Mouse (Mus musculus) inflammation-experienced regulatory T-cells, adult 6 months (primary cell): ENCODE results near the gene Neu4. TPM values are rescaled to one million over a fixed set of nuclear protein-coding genes. Genes with fewer than 3 reads are reported as not detected.
"Not testable (repeated sequence)": the region's sequence is repeated elsewhere in the genome, so short reads cannot be mapped to it uniquely, and the experiment has no call there.

Experiments used
- ATAC-seq: one replicate; pipeline ENCODE4 v1.8.0; 2017
- polyA plus RNA-seq, 3 experiments: library from polyadenylated mRNA; unstranded; fragments of 100-300 nt; shearing (Covaris generic); gene quantifications; one replicate each; pipeline ENCODE4 v1.2.1; 2017

Neu4 gene
- polyA plus RNA-seq, 3 experiments from 2014 or later = 0.33 TPM; not detected in 2

DNA sequence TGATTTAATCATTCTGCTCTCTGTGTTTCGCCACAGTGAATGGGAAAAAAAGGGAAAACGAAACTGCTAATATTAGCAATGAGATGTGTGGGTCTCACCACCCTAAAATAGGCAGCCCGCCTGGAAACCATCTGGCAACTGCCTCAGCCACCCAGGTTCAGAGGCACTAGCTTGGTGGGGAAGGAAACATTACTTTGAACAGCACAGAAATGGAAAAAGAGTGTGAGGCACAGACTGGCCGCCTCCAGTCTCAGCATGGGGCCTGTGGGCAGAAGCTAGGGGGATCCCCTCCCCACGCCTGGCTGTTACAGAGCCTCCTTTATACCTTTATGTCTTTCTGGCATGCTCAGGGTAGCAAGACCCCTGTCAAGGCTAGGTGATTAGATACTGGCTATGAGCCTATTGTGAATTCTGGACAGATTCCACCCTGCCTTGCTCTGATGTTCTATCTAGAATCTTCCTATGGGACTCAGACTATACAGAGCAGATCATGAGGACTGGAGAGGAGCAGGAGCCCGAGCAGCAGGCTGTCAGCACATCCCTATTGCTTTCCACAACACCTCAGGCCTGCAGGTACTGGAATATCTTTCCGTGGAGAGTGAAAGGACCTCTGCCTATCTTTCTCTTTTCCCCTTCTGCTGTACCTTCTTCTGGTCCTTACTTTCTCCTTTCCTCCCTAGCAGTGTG is 33.4 kb downstream of the Neu4 start:
- peak; percentile 56 for ATAC-seq

DNA sequence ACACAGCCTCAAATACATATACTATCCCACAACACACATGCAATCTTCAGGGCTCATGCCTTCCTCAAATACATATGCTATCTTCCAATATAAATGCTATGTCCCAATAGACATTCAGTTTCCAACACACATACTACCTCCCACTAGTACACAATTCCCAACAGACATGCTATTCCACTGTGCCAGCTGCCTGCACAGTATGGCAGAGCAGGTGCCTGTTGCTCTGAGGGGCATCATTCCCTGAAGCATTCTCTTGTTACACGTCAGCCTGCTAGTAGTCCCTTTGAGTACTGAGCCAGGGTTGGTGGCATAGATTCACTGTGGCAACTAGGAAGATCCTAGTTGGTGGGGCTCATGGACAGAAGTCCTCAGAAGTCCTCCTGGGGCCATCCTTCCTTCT is 34.2 kb downstream of the Neu4 start:
- no peak for ATAC-seq

DNA sequence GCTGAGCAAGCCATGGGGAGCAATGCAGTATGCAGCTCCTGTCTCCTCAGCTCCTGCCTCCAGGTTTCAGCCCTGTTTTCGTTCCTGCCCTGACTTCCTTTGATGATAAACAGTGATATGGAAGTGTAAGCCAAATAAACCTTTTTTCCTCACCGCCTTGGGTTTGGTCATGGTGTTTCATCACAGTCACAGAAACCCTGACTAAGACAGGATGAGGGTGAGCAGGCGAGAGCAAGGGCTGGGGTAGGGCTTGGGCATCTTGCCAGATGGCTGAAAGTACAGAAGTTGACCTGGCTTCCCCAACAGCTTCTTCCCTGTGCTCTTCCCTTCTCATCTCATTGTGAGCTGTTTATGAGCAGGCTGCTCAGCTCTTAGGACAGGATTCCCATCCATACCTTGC is 35.7 kb downstream of the Neu4 start:
- peak; percentile 22 for ATAC-seq

DNA sequence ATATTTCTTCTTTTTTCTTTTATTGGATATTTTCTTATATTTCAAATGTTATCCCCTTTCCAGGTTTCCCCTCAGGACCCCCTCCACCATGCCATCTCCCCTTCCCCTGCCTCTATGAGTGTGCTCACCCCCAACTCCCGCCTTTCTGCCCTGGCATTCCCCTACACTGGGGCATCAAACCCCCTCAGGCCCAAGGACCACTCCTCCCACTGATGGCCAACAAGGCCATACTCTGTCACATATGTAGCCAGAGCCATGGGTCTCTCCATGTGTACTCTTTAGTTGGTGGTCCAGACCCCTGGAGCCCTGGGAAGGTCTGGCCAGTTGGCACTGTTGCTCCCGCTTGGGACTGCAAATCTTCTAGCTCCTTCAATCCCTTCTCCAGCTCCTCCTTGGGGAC is 37.1 kb downstream of the Neu4 start:
- ATAC-seq = no peak

DNA sequence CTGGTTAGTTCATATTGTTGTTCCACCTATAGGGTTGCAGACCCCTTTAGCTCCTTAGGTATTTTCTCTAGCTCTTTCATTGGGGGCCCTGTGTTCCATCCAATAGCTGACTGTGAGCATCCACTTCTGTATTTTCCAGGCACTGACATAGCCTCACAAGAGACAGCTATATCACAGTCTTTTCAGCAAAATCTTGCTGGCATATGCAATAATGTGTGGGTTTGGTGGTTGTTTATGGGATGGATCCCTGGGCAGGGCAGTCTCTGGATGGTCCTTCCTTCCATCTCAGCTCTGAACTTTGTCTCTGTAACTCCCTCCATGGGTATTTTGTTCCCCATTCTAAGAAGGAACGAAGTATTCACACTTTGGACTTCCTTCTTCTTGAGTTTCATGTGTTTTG is 38.0 kb downstream of the Neu4 start:
- ATAC-seq = not testable (repeated sequence)

DNA sequence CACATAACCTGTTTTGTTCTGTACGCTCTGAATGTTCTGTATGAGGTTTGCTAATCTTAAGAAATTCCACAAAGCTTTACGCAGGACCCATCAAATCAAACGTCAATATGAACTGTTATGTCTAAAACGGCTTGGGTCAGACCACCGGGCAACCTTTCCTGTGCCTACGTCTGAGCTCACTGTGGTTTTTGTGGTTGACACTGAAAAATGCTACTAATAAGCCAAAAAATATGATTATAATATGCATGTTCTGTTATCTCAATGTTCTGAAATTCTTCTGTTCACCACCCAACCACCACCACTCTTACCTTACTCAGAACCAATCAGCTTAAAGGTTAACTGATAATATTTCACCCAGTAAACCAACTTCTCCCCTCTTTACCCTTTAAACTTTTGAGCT is 54.5 kb downstream of the Neu4 start:
- ATAC-seq = peak; percentile 38

DNA sequence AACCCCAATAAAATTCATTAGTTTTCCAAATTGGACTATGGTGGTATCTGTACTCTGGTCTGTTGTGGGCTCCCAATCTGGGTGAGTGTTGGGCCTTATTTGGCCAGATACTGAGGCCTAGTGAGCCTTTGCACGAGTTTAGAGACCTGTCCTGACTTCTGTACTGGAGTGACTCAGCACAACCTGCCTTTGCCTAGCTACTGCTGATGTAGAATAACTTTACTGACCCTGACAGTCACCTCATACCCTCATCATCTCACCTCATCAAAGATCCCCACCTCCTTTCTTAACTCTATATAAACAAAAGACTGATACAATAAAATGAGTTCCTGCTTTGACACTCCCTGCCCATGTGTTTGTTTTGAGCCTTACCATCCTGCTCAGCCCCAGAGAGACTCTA is 56.5 kb downstream of the Neu4 start:
- no peak for ATAC-seq

Other genes with a start within 250 kb of the Neu4 start
- gene Dtymk, start 218.5 kb upstream of the Neu4 start, polyA plus RNA-seq = 100 to 1,000 TPM; 113 to 143 (median 119) TPM
- 10 to 100 TPM; 20.3 to 26.9 (median 22.1) TPM for gene Ing5, start 216.5 kb upstream of the Neu4 start, polyA plus RNA-seq
- 10 to 100 TPM; 17.0 to 22.7 (median 19.8) TPM for gene D2hgdh, start 195.5 kb upstream of the Neu4 start, polyA plus RNA-seq
- not detected for gene Gal3st2, start 159.1 kb upstream of the Neu4 start, polyA plus RNA-seq
- gene Gal3st2b, start 102.1 kb upstream of the Neu4 start, polyA plus RNA-seq = not detected
- gene Gal3st2c, start 29.9 kb upstream of the Neu4 start, polyA plus RNA-seq = under 1 TPM in 2 of 3 experiments, not detected in 1; 0.04 to 0.08 TPM
- gene Pdcd1, start 32.1 kb downstream of the Neu4 start, polyA plus RNA-seq = 100 to 1,000 TPM; 264 to 357 (median 323) TPM